Mouse (Mus musculus): ENCODE results near the gene Ube2d2b. TPM values are rescaled to one million over a fixed set of nuclear protein-coding genes. Genes with fewer than 3 reads are reported as not detected.

Gene Ube2d2b
- polyA plus RNA-seq, 1 experiment from 2014 or later: not detected

DNA sequence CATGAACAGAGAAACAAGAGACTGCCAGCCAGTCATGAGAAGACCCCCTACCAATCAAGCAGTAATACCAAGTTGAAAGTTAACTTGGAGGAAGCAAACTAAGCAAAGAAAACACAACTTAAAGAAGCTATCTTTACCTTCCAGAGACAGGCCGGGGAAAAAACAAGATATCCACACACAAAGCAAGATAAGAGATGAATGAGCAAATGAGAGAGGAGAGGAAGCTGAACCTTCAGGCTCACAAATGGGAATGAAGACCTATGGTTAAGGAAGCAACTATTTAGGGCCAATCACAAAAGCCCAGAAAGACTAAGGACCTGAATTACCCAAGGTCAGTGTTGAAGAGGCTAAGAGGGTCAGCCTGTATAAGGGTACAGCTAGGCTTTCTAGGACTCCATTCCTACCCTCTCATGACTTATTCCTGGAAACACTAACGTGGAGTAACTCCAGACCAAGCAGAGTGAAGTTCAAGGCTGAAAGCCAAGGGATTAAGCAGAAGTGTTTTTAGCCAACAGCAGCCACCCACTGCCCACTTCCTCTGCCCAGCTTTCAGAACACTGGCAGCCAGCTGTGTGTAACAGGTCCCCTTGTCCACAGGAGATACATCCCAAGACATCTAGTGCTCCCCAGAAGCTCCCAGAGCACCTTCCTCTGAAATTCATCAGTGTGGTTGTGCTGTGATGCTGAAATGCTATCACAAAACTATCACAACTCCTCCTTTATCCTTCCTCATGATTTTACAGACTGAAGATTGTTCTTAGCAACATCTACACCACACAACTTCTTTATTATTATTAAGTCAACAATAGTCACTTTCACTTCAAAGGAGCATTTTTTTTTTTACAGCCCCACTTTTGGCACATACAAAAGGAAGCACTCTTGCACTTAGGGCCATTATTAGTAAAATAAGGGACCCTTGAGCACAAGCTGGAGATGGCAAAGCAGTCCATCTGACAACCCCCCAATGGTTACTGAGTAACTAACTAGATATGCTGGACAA is 36.5 kb downstream of the Ube2d2b start:
- Histone ChIP-seq H3K9ac (ENCODE audit: low read depth, low read length) (no peak overlapping the region), H3K36me3 (ENCODE audit: control insufficient read depth, insufficient read depth) (no peaks in the 10 kb centered on the region), H3K4me1 (replicated peaks; ENCODE audit: control insufficient read depth, insufficient read depth, low read length) (0 out of 2 replicates have a peak, but pooled peaks cover 2% of the 10 kb centered on the region), H3K9me3 (ENCODE audit: control insufficient read depth) (no peaks in the 10 kb centered on the region), H3K4me3 (ENCODE audit: low read depth, low read length) (no peak overlapping the region), H3K27ac (ENCODE audit: low read depth, low read length) (no peak overlapping the region), H3K4me2 (replicated peaks; ENCODE audit: low read depth) (no peak overlapping the region), H3K27me3 (replicated peaks; ENCODE audit: control insufficient read depth, insufficient read depth, low read length) (no peaks in the 10 kb centered on the region)
- 36% methylated on average over 2 of the region's 2 CpGs for WGBS
- no peak for TF ChIP-seq CTCF (IDR thresholded peaks at IDR 0.05; ENCODE audit: low read depth)
- no peak for ATAC-seq

- 0 out of 2 replicates have a peak, but pooled peaks have one; percentile 3 for TF ChIP-seq CTCF (IDR thresholded peaks at IDR 0.05; ENCODE audit: low read depth)
- H3K4me1 ChIP-seq (replicated peaks; ENCODE audit: control insufficient read depth, insufficient read depth, low read length): 0 out of 2 replicates have a peak, but pooled peaks cover 2% of the 10 kb centered on the region
- peak; percentile 61 for ATAC-seq
- H3K9ac ChIP-seq (ENCODE audit: low read depth, low read length): peak overlapping the region; percentile 91
- H3K36me3 ChIP-seq (ENCODE audit: control insufficient read depth, insufficient read depth): no peaks in the 10 kb centered on the region
- H3K27ac ChIP-seq (ENCODE audit: low read depth, low read length): peak overlapping the region; percentile 91
- no peaks in the 10 kb centered on the region for H3K27me3 ChIP-seq (replicated peaks; ENCODE audit: control insufficient read depth, insufficient read depth, low read length)
- no peaks in the 10 kb centered on the region for H3K9me3 ChIP-seq (ENCODE audit: control insufficient read depth)
- WGBS: under 1% methylated on average over 68 of the region's 82 CpGs
- peak overlapping the region; percentile 89 for H3K4me2 ChIP-seq (replicated peaks; ENCODE audit: low read depth)
- H3K4me3 ChIP-seq (ENCODE audit: low read depth, low read length): peak overlapping the region; percentile 77
These were observed 38.3 kb downstream of the Ube2d2b start for GRCm38 (mm10) chr5:107867970-107868904.

DNA sequence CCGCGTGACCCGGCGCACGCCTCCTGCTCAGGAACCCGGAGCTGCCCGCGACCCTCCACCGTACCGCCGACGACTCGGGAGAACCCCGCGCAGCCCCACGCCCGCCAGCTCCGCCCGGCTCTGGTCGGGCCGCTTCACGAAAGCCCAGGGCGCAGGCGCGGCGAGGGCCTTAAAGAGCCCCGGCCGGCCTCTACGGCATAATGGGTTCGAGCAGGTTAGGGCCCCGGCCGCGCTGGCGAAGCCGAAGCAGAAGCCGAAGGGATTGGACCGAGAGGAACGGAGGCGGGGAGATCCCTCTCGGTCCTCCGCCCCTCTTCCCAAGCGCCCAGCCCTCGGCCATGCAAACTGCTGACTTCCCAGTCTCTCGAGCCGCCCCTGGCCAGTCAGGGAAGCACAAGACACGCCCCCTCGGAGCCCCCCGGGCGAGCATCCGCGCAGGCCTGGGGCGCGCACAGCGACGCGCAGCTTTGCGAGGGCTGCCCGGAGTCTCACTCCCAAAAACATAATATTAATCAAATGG is 39.1 kb downstream of the Ube2d2b start:
- Histone ChIP-seq H3K36me3 (ENCODE audit: control insufficient read depth, insufficient read depth) (no peaks in the 10 kb centered on the region), H3K4me3 (ENCODE audit: low read depth, low read length) (peak overlapping the region; percentile 77), H3K9me3 (ENCODE audit: control insufficient read depth) (no peaks in the 10 kb centered on the region), H3K9ac (ENCODE audit: low read depth, low read length) (peak overlapping the region; percentile 91), H3K27me3 (replicated peaks; ENCODE audit: control insufficient read depth, insufficient read depth, low read length) (no peaks in the 10 kb centered on the region), H3K27ac (ENCODE audit: low read depth, low read length) (peak overlapping the region; percentile 91), H3K4me2 (replicated peaks; ENCODE audit: low read depth) (peak overlapping the region; percentile 89), H3K4me1 (replicated peaks; ENCODE audit: control insufficient read depth, insufficient read depth, low read length) (0 out of 2 replicates have a peak, but pooled peaks cover 6% of the 10 kb centered on the region)
- peak; percentile 92 for ATAC-seq
- TF ChIP-seq CTCF (IDR thresholded peaks at IDR 0.05; ENCODE audit: low read depth): peak; percentile 39; the same call in 1 of the 2 replicates
- WGBS: 1% methylated on average over 53 of the region's 58 CpGs

DNA sequence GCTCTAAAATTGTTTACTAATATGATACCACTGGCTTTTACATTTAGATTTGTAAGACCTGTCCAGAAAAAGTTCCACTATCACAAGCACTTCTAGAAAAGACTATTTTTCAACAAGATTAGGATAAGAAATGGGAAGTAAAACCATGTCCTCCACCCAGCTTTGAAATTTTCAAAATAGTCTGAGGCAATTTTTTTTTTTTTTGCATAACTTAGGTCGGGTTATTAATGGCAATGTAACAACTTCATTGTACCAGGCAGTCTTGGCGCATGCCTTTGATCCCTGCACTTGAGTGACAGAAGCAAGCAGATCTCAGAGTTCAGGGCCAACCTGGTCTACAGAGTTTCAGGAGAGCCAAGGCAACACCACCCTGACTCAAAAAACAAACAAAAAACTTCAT is 39.8 kb downstream of the Ube2d2b start:
- Histone ChIP-seq H3K27me3 (replicated peaks; ENCODE audit: control insufficient read depth, insufficient read depth, low read length) (no peaks in the 10 kb centered on the region), H3K27ac (ENCODE audit: low read depth, low read length) (no peak overlapping the region), H3K4me2 (replicated peaks; ENCODE audit: low read depth) (peak overlapping the region; percentile 89; the same call in 1 of the 2 replicates), H3K36me3 (ENCODE audit: control insufficient read depth, insufficient read depth) (no peaks in the 10 kb centered on the region), H3K4me1 (replicated peaks; ENCODE audit: control insufficient read depth, insufficient read depth, low read length) (0 out of 2 replicates have a peak, but pooled peaks cover 6% of the 10 kb centered on the region), H3K4me3 (ENCODE audit: low read depth, low read length) (no peak overlapping the region), H3K9me3 (ENCODE audit: control insufficient read depth) (no peaks in the 10 kb centered on the region), H3K9ac (ENCODE audit: low read depth, low read length) (no peak overlapping the region)
- no peak for ATAC-seq
- 58% methylated on average over 2 of the region's 2 CpGs for WGBS
- TF ChIP-seq CTCF (IDR thresholded peaks at IDR 0.05; ENCODE audit: low read depth): no peak

DNA sequence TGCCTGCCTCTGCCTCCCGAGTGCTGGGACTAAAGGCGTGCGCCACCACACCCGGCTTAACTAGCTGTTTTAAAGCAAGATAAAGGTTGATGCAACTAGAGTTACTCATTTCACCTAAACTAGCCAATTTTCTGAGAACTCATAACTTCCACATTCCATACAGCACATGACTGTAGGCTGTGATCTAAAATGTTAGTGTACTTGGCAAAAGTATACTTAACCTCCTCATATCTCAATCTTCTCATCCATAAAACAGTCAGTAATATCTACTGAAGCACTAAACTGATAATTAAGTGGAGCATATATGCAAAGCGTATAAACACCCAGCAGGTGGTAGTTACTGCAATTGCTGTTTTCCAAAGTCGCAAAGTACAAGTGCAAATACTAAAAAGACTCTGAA is 43.4 kb downstream of the Ube2d2b start:
- no peak for ATAC-seq
- H3K27me3 ChIP-seq (replicated peaks; ENCODE audit: control insufficient read depth, insufficient read depth, low read length): no peaks in the 10 kb centered on the region
- no peak for TF ChIP-seq CTCF (IDR thresholded peaks at IDR 0.05; ENCODE audit: low read depth)
- no peaks in the 10 kb centered on the region for H3K36me3 ChIP-seq (ENCODE audit: control insufficient read depth, insufficient read depth)
- H3K4me1 ChIP-seq (replicated peaks; ENCODE audit: control insufficient read depth, insufficient read depth, low read length): 0 out of 2 replicates have a peak, but pooled peaks cover 11% of the 10 kb centered on the region
- H3K4me2 ChIP-seq (replicated peaks; ENCODE audit: low read depth): no peak overlapping the region
- H3K4me3 ChIP-seq (ENCODE audit: low read depth, low read length): no peak overlapping the region
- H3K9ac ChIP-seq (ENCODE audit: low read depth, low read length): no peak overlapping the region
- no peaks in the 10 kb centered on the region for H3K9me3 ChIP-seq (ENCODE audit: control insufficient read depth)
- no peak overlapping the region for H3K27ac ChIP-seq (ENCODE audit: low read depth, low read length)
- WGBS: 54% methylated on average over 6 of the region's 6 CpGs

Measured in intestine, postnatal 0 days (tissue).